Mouse (Mus musculus): Measurements from ENCODE around the gene Vkorc1. TPM values are rescaled to one million over a fixed set of nuclear protein-coding genes. Genes with fewer than 3 reads are reported as not detected.
"Not testable (repeated sequence)": the region's sequence is repeated elsewhere in the genome, so short reads cannot be mapped to it uniquely, and the experiment has no call there.

Vkorc1 gene
- 10 to 100 TPM; 27.4 to 28.2 TPM for total RNA-seq (2021)

DNA sequence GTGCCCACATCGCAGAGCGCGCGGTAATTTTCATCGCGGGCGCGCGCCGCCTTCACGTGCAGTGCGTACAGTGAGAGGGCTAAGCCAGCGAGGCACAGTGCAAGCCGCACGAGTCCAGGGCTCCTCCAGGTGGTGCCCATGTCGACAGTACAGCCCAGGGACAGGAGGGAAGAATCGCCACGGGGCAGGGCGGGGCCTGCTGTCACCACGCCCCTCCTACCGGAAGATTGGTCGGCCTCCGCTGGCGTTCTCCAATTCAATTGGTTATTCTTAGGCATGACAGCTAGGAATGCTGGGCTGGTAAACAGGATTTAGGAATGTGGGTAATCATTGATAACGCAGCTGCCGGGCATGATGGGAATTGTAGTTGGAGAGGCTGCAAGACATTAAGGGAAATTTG lies at the start of gene Vkorc1, which contains the start of gene Gm21974:
Gene Vkorc1 (minus strand): TSS at position 176 of the 400 bp plus-strand sequence.
Gene Gm21974 (minus strand): TSS at position 13 of the 400 bp plus-strand sequence.
- intact Hi-C loops (cut with DNase I), result no loop called here
- peak; percentile 95 for DNase-seq

GRCm38 (mm10) chr7:127944614-127945013 lies 49.2 kb upstream of the Vkorc1 start:
- DNase-seq, result no peak

DNA sequence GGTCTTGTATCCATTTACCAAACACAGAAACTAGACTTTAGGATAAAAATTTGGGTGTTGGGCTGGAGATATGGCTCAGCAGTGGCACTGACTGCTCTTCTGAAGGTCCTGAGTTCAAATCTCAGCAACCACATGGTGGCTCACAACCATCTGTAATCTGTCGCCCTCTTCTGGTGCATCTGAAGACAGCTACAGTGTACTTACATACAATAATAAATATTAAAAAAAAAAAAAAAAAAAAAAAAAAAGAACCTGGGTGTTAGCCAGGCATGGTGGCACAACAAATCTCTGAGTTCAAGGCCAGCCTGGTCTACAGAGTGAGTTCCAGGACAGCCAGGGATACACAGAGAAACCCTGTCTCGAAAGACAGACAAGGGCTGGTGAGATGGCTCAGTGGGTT lies 46.7 kb upstream of the Vkorc1 start:
- DNase-seq; intact Hi-C loops (cut with DNase I): not testable (repeated sequence)

More at GRCm38 (mm10) chr7:127944614-127945013, 49.2 kb upstream of the Vkorc1 start:
- intact Hi-C loops (cut with DNase I), result no loop called here

GRCm38 (mm10) chr7:127936216-127936884 lies 40.9 kb upstream of the Vkorc1 start:
- intact Hi-C loops (cut with DNase I), result no loop called here
- DNase-seq, result no peak

DNA sequence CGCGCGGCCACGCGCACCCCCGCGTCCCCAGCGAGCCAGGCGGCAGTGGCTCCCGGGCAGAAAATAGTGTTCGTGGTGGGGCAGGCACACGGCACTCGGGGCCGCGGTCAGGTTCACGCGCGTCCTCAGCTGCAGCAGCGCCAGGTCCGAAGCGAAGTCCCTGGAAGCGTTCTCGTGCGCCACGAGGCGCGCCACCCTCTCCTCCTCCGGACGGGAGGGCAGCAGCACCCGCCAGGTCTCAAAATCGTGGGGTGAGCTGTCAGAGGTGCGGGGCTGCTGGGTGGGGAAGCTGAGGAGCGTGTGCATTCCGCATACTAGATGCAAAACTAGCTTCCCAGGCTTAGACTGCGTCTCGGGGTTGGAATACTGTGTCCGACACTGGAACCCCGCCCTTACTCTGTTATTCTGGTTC lies 40.3 kb upstream of the Vkorc1 start:
- DNase-seq, result no peak
- intact Hi-C loops (cut with DNase I), result no loop called here

DNA sequence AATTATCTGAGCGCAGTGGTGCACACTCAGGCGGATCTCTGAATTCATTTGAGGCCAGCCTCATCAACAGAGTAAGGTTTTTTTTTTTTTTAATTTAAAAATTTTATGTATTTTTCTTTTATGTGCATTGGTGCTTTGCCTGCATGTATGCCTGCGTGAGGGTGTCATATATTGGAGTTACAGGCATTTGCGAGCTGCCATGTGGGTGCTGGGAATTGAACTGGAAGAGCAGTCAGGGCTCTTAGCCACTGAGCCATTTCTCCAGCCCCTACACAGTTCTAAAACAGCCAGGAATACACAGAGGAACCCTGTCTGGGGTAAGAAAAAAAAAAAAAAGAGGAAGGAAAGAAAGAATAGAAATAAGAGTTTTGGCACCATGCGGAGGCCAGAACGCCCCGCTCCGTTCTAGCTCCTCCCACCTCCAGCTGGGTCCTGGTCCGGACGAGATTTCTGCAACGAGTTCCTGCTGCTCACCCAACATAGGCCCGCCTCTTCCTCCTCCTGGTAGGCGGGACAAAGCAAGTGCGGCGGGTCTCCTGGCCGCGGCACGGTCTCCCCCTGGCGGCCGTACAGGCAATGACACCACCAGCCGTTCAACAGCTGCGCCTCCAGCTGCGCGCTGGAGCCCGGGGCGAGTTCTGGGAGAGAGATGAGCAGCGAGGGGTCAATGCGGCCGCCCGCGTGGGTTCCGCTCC lies 39.8 kb upstream of the Vkorc1 start:
- DNase-seq, result peak; percentile 94
- intact Hi-C loops (cut with DNase I), result no loop called here

DNA sequence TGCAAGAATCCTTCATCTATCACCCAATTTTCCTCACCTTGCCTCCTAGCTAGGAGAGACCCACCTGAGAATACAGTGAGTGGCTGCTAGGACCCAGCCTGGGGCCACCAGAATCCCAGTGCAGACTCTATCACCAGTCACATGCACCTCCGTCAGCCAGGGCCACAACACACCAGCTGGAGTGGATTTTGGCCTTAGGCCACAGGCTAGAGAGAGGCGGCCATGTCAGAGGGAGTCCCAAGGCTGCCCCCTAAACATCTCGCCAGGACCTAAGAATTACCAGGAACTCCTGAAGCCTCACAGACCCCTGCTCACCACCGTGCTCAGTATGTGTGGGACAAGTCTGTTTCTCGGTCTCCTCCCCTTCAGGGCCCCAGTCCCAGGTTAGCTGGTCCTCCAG lies 38.7 kb upstream of the Vkorc1 start:
- DNase-seq, result no peak
- intact Hi-C loops (cut with DNase I), result no loop called here

DNA sequence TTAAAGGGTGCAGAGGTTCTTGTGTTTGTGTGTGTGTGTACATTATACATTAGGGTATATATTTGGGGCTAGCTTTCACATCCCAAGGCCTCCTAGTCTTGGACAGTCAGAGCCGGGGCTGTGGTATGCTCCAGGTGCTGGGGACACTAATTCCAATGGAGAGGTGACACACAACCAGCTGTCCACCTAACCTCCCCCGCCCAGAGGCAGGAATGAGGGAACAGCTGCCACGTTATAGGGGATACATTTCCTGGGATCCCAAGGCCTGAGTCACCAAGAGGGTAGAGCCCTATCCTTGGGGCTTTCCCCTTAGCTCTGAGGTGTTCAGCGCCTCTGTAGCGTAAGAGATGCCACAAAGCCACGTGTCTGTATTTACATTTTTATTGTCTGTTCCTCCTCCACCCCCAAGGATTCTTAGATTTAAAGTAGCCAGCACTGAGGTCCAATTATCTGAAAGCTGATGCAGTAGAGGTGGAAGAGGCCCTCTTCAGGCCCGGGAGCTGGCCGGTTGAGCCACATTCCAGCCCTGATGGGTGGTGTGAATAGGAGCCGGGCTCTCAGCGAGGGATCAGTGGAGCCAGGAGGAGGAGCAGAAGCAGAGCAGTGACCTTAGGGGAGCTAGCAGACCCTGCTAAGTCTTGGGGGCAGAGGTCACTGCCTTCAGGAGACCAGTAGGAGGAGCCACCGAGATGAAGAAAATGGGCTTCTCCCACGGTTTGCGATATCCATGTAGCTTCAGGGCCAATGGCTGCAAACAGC lies 37.0 kb upstream of the Vkorc1 start:
- DNase-seq, result no peak
- intact Hi-C loops (cut with DNase I), result no loop called here

GRCm38 (mm10) chr7:127931351-127932135 lies 36.1 kb upstream of the Vkorc1 start:
- no peak for DNase-seq
- intact Hi-C loops (cut with DNase I), result no loop called here

DNA sequence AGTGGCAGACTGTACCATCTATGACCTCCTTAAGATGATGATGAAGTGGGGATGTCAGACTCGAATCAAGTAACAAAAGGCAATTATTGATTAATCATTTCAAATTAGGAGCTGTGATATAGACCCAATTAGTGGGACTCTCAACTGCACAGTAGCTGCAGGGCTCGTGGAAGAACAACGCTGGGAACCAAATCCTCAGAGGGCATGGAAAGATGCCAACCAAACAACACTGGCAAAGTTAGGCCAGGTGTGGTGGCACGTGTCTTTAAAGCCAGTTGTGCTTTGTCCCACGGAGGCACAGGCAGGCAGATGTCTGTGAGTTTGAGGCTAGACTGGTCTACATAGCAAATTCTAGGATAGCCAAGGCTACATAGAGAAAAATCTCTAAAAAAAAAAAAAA lies 35.2 kb upstream of the Vkorc1 start:
- intact Hi-C loops (cut with DNase I), result no loop called here
- no peak for DNase-seq

DNA sequence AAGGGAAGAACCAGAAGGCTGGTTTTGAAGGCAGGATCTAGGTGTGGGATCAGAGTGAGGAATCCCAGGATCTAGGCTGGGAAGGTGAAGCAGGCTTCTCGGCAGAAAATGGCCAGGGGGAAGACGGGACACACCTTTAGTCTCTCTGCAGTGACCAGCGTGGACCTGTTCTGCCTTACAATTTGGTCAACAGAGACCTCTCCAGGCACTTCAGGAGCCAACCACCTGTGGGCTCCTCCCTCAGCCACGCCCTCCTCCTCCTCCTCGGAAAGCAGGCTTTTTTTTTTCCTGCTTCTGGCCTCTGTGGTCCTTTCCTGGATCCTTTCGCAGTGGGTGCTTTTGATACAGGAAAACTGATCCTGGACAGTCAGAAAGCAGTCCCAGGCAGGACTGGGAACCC lies 34.5 kb upstream of the Vkorc1 start, which contains the start of gene Prss8:
Gene Prss8 (minus strand): TSS at position 182 of the 400 bp plus-strand sequence.
- no peak for DNase-seq
- intact Hi-C loops (cut with DNase I), result no loop called here

- intact Hi-C loops (cut with DNase I), result no loop called here
- no peak for DNase-seq
Observed at GRCm38 (mm10) chr7:127928596-127928995, 33.2 kb upstream of the Vkorc1 start.

- no peak for DNase-seq
- intact Hi-C loops (cut with DNase I), result no loop called here
Observed at GRCm38 (mm10) chr7:127927726-127928125, 32.3 kb upstream of the Vkorc1 start.

DNA sequence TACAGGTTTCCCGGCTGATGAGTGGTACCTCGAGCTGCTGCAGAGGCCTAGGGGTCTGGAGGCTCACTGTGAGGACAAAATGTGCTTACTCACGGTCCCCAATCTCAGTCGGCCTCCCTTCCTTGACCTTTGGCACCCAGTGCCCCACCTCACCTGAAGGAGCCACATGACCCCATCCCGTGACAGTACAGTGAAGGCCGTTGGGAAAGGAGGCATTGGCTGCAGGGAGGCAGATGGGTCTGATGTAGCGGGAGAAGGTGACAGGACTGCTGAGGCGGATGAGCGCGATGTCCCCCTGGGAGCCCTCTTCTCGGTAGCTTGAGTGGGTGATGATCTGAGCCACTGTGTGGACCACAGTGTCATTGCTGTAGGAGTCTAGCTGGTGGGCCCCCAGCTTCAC lies 31.4 kb upstream of the Vkorc1 start:
- intact Hi-C loops (cut with DNase I), result no loop called here
- no peak for DNase-seq

- DNase-seq, result no peak
- intact Hi-C loops (cut with DNase I), result no loop called here
Observed at GRCm38 (mm10) chr7:127926066-127926465, 30.6 kb upstream of the Vkorc1 start.

DNA sequence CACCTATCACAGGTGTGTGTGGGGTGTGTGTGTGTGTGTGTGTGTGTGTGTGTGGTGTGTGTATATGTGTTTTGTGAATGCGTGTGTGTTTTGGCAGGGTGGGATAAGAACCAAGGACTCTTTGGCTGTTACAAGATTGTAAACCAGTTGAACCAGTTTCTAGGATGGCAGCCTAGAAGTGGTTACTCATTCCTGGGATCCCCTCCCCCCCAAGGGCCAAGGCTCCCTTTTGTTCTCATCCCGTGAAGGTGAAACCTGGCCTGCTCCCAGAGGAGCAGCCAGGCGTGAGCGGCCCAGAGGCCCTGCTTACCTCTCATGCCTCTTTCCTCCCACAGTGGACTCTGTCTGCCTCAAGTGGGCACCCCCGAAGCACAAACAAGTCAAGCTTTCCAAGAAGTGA lies 29.8 kb upstream of the Vkorc1 start:
- DNase-seq, result no peak

DNA sequence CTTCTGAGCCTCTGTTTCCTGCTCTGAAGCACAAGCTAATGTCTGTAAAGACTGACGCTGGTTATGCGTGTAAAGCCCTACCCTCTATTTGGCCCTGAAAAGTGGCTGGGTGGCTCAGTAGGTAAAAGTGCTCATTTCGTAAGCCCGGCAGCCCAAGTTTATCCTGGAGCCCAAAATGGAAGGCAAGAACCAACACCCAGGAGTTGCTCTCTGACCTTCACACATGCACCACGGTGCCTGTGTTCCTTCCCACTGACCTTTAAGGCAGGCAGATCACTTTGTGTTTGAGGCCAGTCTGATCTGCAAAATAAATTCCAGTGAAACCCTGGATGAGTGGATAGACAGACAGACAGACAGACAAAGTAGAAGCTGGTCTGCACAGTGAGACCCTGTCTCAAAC lies 28.3 kb upstream of the Vkorc1 start:
- intact Hi-C loops (cut with DNase I), result no loop called here

More for the DNA sequence above, 29.8 kb upstream of the Vkorc1 start:
- intact Hi-C loops (cut with DNase I), result no loop called here

GRCm38 (mm10) chr7:127922451-127923275 lies 27.2 kb upstream of the Vkorc1 start:
- DNase-seq, result no peak
- intact Hi-C loops (cut with DNase I), result no loop called here

More for the DNA sequence above, 28.3 kb upstream of the Vkorc1 start:
- no peak for DNase-seq

DNA sequence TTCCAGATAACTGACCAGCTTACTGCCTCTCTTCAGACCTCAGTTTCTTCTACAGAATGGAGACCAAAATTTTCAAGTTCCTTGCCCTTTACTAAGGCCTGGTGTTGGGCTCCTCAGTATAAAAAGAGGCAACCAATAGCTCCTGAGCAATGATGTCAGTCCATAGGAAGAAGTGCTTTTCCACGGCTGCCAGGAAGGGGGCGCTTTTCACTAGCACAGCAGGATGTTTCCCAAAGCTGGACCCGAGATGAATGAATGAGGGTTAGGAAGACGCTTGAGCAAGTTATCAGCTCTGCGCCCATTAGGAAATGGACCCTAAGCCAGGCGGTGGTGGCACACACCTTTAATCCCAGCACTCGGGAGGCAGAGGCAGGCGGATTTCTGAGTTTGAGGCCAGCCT lies 26.1 kb upstream of the Vkorc1 start:
- intact Hi-C loops (cut with DNase I), result no loop called here
- DNase-seq, result no peak

- DNase-seq, result no peak
- intact Hi-C loops (cut with DNase I), result no loop called here
Observed at GRCm38 (mm10) chr7:127919290-127919689, 23.9 kb upstream of the Vkorc1 start.

Measured in left cerebral cortex, postnatal 4 days (tissue).